Mouse (Mus musculus) midbrain, embryonic 11.5 days (tissue): ENCODE measurements around the gene Cdh18. TPM values are rescaled to one million over a fixed set of nuclear protein-coding genes. Genes with fewer than 3 reads are reported as not detected.

Experiments
- ATAC-seq: fragments of 200-750 bp; cut with Nextera tagmentation; 2 replicates; pipeline ENCODE4 v1.8.0; 2017; ENCODE audit warnings: moderate TSS enrichment, moderate library complexity; ENCODE audit not compliant: low FRiP score
- DNase-seq: peaks from one replicate; pipeline ENCODE4 v3.0.0; 2015; ENCODE audit warnings: low spot score; ENCODE audit errors: missing footprints
- H3K27ac ChIP-seq: fragments of 300-500 bp; sonication (generic); 2 replicates; pipeline ENCODE4 v1.5.1; 2014; ENCODE audit warnings: low read depth, low read length
- H3K27me3 ChIP-seq: fragments of 300-500 bp; sonication (generic); 2 replicates; pipeline ENCODE4 v1.6.1; 2014; ENCODE audit warnings: mild to moderate bottlenecking, low read length, moderate library complexity, mixed read lengths; ENCODE audit not compliant: control insufficient read depth, insufficient read depth
- H3K36me3 ChIP-seq: fragments of 300-500 bp; sonication (generic); 2 replicates; pipeline ENCODE4 v1.6.1; 2014; ENCODE audit warnings: mild to moderate bottlenecking, low read length, moderate library complexity, mixed read lengths; ENCODE audit not compliant: control insufficient read depth, insufficient read depth
- H3K4me1 ChIP-seq: fragments of 300-500 bp; sonication (generic); 2 replicates; pipeline ENCODE4 v1.6.1; 2014; ENCODE audit warnings: low read length; ENCODE audit not compliant: control insufficient read depth, insufficient read depth
- H3K4me2 ChIP-seq: fragments of 300-500 bp; sonication (generic); 2 replicates; pipeline ENCODE4 v1.6.1; 2014; ENCODE audit warnings: mild to moderate bottlenecking, moderate library complexity
- H3K4me3 ChIP-seq: fragments of 300-500 bp; sonication (generic); 2 replicates; pipeline ENCODE4 v1.5.1; 2014; ENCODE audit warnings: low read depth, low read length
- H3K9ac ChIP-seq: fragments of 300-500 bp; sonication (generic); 2 replicates; pipeline ENCODE4 v1.6.1; 2014; ENCODE audit warnings: low read length
- H3K9me3 ChIP-seq: fragments of 300-500 bp; sonication (generic); 2 replicates; pipeline ENCODE4 v1.6.1; 2016; ENCODE audit warnings: low read length; ENCODE audit not compliant: control insufficient read depth
- WGBS: fragments of 180-500 bp; shearing (Covaris S2); extraction: QIAGEN DNeasy Blood & Tissue Kit; methylation state at CpG from one replicate; pipeline ENCODE4 v1.1.7; 2014; 5-methylcytosine and 5-hydroxymethylcytosine counted together
- polyA plus RNA-seq: library from polyadenylated mRNA; unstranded; fragments of >200 nt; fragmentation: Nextera tagmentation; extraction: Ambion mirVana; gene quantifications from 2 replicates; pipeline ENCODE4 v1.2.1, GENCODE M21; 2014

Cdh18 gene
- polyA plus RNA-seq, 1 experiment from 2014 or later: 0.42 TPM

DNA sequence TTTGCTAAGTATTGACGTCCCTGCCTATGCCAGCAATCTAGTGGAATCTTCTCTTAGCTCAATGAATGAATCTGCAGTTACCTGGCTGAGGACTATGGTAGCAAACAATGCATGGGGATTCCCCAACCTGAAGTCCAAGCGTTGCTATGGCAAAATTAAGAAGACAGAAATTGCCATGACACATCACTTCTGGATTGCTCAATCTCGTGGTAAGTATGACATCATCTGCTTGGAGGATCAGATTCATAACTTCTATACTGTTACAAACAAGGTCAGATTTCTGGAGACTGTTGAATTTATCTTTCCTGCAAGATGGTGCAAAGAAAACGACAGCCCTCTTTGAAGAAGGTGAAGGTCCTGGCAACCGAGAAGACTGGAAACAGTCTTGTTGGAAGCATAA lies 881.2 kb downstream of the Cdh18 start:
- no peaks in the 10 kb centered on the region for H3K36me3 ChIP-seq
- no peak for ATAC-seq
- WGBS: 87% methylated on average over 5 of the region's 5 CpGs
- H3K4me2 ChIP-seq: no peak overlapping the region
- H3K27ac ChIP-seq: no peak overlapping the region
- no peak overlapping the region for H3K4me3 ChIP-seq
- no peaks in the 10 kb centered on the region for H3K4me1 ChIP-seq
- no peak overlapping the region for H3K9ac ChIP-seq
- H3K9me3 ChIP-seq: no peaks in the 10 kb centered on the region
- H3K27me3 ChIP-seq: no peaks in the 10 kb centered on the region
- no peak for DNase-seq

- H3K4me2 ChIP-seq: no peak overlapping the region
- no peak overlapping the region for H3K9ac ChIP-seq
- no peaks in the 10 kb centered on the region for H3K27me3 ChIP-seq
- ATAC-seq: no peak
- no peak for DNase-seq
- H3K4me3 ChIP-seq: no peak overlapping the region
- H3K36me3 ChIP-seq: no peaks in the 10 kb centered on the region
- H3K4me1 ChIP-seq: peaks cover 5% of the 10 kb centered on the region
- H3K9me3 ChIP-seq: no peaks in the 10 kb centered on the region
- no peak overlapping the region for H3K27ac ChIP-seq
- WGBS: 83% methylated on average over 1 of the region's 1 CpGs
These were observed 899.7 kb downstream of the Cdh18 start for GRCm38 (mm10) chr15:23448542-23448941.

GRCm38 (mm10) chr15:23452098-23452625 lies 903.3 kb downstream of the Cdh18 start:
- H3K36me3 ChIP-seq: no peaks in the 10 kb centered on the region
- 28% methylated on average over 9 of the region's 9 CpGs for WGBS
- peak overlapping the region; percentile 22; the same call in 1 of the 2 replicates for H3K4me2 ChIP-seq
- no peaks in the 10 kb centered on the region for H3K27me3 ChIP-seq
- no peak overlapping the region for H3K27ac ChIP-seq
- H3K4me1 ChIP-seq: peaks cover 5% of the 10 kb centered on the region
- H3K9me3 ChIP-seq: no peaks in the 10 kb centered on the region
- DNase-seq (peak; percentile 87), ATAC-seq (peak; percentile 76; the same call in 1 of the 2 replicates)
- H3K4me3 ChIP-seq: no peak overlapping the region
- H3K9ac ChIP-seq: no peak overlapping the region

DNA sequence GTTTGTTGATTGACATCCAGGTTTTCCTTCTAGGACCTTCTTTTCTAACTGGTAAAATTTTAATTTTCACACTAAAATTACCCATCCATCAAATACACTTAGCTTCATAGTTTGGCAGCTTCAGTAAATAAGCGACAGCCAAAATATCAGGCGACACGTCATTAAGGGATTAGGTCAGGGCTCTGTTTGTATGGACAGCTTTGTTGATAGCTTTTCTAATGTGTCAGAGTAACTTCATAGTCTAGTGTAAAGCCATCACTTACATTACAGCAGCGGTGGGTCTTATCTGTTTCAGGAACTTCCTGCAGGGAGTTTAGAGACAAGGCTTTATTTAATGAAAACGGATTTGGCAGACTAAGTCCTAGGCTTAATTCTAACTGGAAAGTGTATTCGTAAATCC lies 904.5 kb downstream of the Cdh18 start:
- 85% methylated on average over 6 of the region's 6 CpGs for WGBS
- no peak for ATAC-seq
- H3K27ac ChIP-seq: no peak overlapping the region
- no peaks in the 10 kb centered on the region for H3K27me3 ChIP-seq
- peaks cover 5% of the 10 kb centered on the region for H3K4me1 ChIP-seq
- no peak overlapping the region for H3K4me3 ChIP-seq
- H3K4me2 ChIP-seq: no peak overlapping the region
- no peaks in the 10 kb centered on the region for H3K9me3 ChIP-seq
- no peaks in the 10 kb centered on the region for H3K36me3 ChIP-seq
- no peak overlapping the region for H3K9ac ChIP-seq
- peak; percentile 76 for DNase-seq

DNA sequence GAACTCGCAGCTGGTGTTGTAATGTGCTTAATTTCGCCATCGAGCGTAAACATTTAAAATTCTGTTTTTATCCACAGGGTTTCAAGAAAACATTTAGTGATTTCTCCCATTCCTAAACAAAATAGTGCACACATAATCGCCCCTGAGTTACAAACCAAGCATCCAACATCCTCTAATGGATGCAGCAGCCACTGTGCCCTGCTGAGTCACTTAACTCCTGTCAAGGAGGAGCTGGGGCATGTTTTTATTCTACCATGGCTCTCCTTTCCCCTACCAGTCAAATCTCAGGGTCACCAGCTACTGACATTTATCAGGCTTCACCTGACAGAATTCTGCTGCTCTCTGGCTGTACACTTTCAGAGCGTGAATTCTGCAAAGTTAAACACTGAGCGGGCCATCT lies 906.5 kb downstream of the Cdh18 start:
- no peak overlapping the region for H3K27ac ChIP-seq
- no peaks in the 10 kb centered on the region for H3K36me3 ChIP-seq
- no peak for ATAC-seq
- H3K4me2 ChIP-seq: no peak overlapping the region
- peaks cover 5% of the 10 kb centered on the region for H3K4me1 ChIP-seq
- H3K9me3 ChIP-seq: no peaks in the 10 kb centered on the region
- H3K27me3 ChIP-seq: no peaks in the 10 kb centered on the region
- 87% methylated on average over 7 of the region's 7 CpGs for WGBS
- no peak overlapping the region for H3K9ac ChIP-seq
- DNase-seq: peak; percentile 12
- H3K4me3 ChIP-seq: no peak overlapping the region

- Histone ChIP-seq H3K9ac (no peak overlapping the region), H3K4me2 (no peak overlapping the region), H3K27ac (no peak overlapping the region), H3K36me3 (no peaks in the 10 kb centered on the region), H3K4me1 (peaks cover under 1% of the 10 kb centered on the region; the same call in 1 of the 2 replicates), H3K9me3 (no peaks in the 10 kb centered on the region), H3K4me3 (no peak overlapping the region), H3K27me3 (no peaks in the 10 kb centered on the region)
- ATAC-seq (no peak), DNase-seq (peak; percentile 54)
- WGBS: 74% methylated on average over 3 of the region's 3 CpGs
These were observed 908.6 kb downstream of the Cdh18 start for GRCm38 (mm10) chr15:23457401-23457800.

DNA sequence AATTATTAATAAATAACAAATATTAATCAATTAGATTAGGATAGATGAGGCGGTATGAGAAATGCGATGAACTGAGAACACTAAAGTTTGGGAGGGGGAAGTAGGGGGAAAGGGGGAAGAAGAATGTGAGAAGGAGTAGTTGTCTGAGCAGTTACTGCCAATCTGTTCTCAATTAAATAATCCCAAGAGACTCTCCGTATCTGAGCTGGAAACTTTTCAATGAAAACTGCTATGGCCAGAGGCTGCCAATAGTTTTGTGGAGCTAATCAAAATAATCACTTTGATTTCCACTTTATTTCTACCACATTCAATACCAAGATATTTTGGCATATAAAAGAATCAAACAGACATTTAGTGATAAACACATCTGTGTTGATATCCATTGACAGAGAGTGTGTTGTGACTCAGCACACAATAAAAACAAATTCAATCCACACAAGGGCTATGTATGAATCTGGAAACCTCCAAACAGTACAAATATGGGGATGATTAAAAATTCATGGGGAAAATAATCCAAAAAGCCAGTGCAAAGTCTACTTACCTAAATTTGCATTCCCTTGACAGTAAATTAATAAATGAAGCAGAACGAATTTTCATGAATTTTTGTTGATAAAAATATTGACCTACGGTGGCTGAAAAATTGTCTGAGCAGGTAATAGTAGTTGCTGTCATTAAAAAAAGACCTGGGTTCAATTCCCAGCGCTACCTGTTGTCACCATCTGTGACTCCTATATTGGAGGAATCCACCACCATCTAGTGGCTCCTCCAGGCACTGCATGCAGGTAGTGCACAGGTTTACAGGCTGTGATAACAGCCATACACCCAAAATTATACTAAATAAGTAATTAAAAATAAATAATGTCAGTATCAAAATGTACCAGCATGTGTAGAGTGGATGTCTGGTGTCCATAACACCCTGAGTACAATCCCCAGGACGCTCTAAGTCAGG lies 922.0 kb downstream of the Cdh18 start:
- ATAC-seq (no peak), DNase-seq (no peak)
- no peaks in the 10 kb centered on the region for H3K9me3 ChIP-seq
- H3K4me2 ChIP-seq: no peak overlapping the region
- no peak overlapping the region for H3K27ac ChIP-seq
- no peaks in the 10 kb centered on the region for H3K36me3 ChIP-seq
- no peaks in the 10 kb centered on the region for H3K4me1 ChIP-seq
- H3K9ac ChIP-seq: no peak overlapping the region
- 84% methylated on average over 7 of the region's 7 CpGs for WGBS
- no peak overlapping the region for H3K4me3 ChIP-seq
- no peaks in the 10 kb centered on the region for H3K27me3 ChIP-seq

DNA sequence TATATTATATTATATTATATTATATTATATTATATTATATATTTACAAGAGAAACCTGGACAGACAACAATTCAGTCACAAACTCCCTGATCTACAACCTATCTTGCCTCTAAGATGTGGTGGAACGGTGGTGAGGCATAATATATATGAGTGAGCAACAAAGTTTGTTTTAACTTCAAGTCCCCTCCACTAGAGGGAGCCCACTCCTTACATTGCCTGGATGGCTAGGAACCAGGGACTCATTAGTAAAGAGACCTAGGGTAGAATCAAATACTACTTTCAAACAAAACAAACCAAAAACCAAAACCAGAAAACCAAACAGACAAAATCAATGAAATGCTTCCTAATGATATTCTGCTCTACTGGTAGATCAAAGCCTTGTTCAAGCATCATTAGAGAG lies 937.5 kb downstream of the Cdh18 start:
- no peak overlapping the region for H3K27ac ChIP-seq
- H3K4me2 ChIP-seq: no peak overlapping the region
- H3K4me3 ChIP-seq: no peak overlapping the region
- H3K9me3 ChIP-seq: no peaks in the 10 kb centered on the region
- no peaks in the 10 kb centered on the region for H3K36me3 ChIP-seq
- peak; percentile 42; the same call in 1 of the 2 replicates for ATAC-seq
- WGBS: 62% methylated on average over 1 of the region's 1 CpGs
- DNase-seq: no peak
- H3K4me1 ChIP-seq: no peaks in the 10 kb centered on the region
- no peak overlapping the region for H3K9ac ChIP-seq
- no peaks in the 10 kb centered on the region for H3K27me3 ChIP-seq

DNA sequence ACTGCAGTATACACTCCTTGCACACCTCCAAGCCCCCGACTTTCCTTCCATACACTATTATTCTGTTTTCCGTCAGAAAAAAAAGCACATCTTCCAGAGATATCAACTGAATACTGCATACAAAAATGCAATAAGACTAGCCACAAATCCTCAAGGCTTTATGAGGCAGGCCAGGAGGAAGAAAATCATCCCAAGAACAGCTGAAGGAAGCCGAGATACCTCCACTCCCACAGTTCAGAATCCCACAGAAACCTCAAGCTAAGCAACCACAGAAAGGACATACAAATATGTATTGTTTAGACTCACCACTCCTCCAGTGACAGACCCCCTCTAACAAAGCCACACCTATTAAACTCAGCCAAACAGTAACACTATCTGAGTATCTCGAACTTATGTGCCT lies 957.7 kb downstream of the Cdh18 start:
- no peak overlapping the region for H3K4me3 ChIP-seq
- H3K4me1 ChIP-seq: no peaks in the 10 kb centered on the region
- 87% methylated on average over 4 of the region's 4 CpGs for WGBS
- ATAC-seq: no peak
- H3K9me3 ChIP-seq: no peaks in the 10 kb centered on the region
- no peak overlapping the region for H3K4me2 ChIP-seq
- H3K27me3 ChIP-seq: no peaks in the 10 kb centered on the region
- H3K27ac ChIP-seq: no peak overlapping the region
- no peak overlapping the region for H3K9ac ChIP-seq
- no peaks in the 10 kb centered on the region for H3K36me3 ChIP-seq
- no peak for DNase-seq
